Mouse (Mus musculus) embryonic facial prominence, embryonic 10.5 days (tissue): ENCODE measurements around the gene Irf2. TPM values are rescaled to one million over a fixed set of nuclear protein-coding genes. Genes with fewer than 3 reads are reported as not detected.

Source experiments
- DNase-seq: peaks from one replicate; pipeline ENCODE4 v3.0.0-alpha.2; 2017; ENCODE audit warnings: low spot score
- H3K27ac ChIP-seq: fragments of 300-500 bp; sonication (generic); replicated peaks from 2 replicates; pipeline ENCODE4 v1.5.1; 2016; ENCODE audit warnings: mild to moderate bottlenecking
- H3K27me3 ChIP-seq: fragments of 300-500 bp; sonication (generic); replicated peaks from 2 replicates; pipeline ENCODE4 v1.6.1; 2016; ENCODE audit warnings: low read depth, mild to moderate bottlenecking; ENCODE audit not compliant: poor library complexity, severe bottlenecking
- H3K36me3 ChIP-seq: fragments of 300-500 bp; sonication (generic); replicated peaks from 2 replicates; pipeline ENCODE4 v1.6.1; 2016; ENCODE audit warnings: mild to moderate bottlenecking, moderate library complexity
- H3K4me1 ChIP-seq: fragments of 300-500 bp; sonication (generic); 2 replicates; pipeline ENCODE4 v1.6.1; 2016
- H3K4me3 ChIP-seq: fragments of 300-500 bp; sonication (generic); 2 replicates; pipeline ENCODE4 v1.5.1; 2016; ENCODE audit warnings: mild to moderate bottlenecking, moderate library complexity
- H3K9me3 ChIP-seq: fragments of 300-500 bp; sonication (generic); 2 replicates; pipeline ENCODE4 v1.6.1; 2016; ENCODE audit warnings: mild to moderate bottlenecking
- WGBS: fragments of 180-500 bp; shearing (Covaris S2); methylation state at CpG from one replicate; pipeline ENCODE4 v1.1.7; 2016; 5-methylcytosine and 5-hydroxymethylcytosine counted together
- polyA plus RNA-seq: library from polyadenylated mRNA; unstranded; fragments of >200 nt; fragmentation: Nextera tagmentation; extraction: Ambion mirVana; gene quantifications from 2 replicates; pipeline ENCODE4 v1.2.1, GENCODE M21; 2016

Gene Irf2
- polyA plus RNA-seq, 1 experiment from 2014 or later: 9.7 TPM

DNA sequence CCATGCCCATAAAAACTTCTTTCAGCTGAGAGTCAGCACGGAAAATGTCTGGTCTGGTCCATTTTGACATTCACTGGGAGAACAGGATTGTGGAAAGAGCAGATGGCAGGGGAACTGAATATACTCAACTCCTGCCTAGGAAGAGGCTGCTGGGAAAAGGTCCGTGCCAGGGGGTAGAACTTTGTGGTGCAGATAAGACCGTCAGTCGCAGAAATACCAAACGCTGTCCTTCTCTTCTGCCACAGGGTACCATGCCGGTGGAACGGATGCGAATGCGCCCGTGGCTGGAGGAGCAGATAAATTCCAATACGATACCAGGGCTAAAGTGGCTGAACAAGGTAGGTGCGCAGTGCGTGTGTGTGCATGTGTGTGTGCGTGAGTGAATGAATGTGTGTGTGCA, 53.7 kb downstream of the Irf2 start:
- WGBS: 96% methylated on average over 14 of the region's 14 CpGs
- Histone ChIP-seq H3K4me3 (no peak overlapping the region), H3K9me3 (0 out of 2 replicates have a peak, but pooled peaks cover 3% of the 10 kb centered on the region)

DNA sequence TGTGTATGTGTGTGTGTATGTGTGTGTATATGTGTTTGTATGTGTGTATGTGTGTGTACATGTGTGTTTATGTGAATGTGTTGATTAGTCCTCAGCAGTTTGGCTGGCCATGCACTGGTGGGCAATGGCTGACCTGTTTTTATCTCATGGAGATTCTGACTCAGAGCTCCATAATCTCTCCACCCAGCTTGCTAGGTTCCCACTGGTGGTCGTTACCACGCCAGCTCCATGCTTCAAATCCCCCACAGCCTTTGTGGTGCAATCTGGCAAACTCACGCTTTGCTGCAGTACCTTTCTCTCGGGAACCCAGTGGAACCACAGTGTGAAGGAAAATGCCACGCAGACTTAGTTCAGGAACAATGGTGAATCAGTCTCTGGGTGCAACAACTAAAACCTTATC, 54.8 kb downstream of the Irf2 start:
- no peaks in the 10 kb centered on the region for H3K27me3 ChIP-seq
- no peak overlapping the region for H3K27ac ChIP-seq
- 88% methylated on average over 5 of the region's 5 CpGs for WGBS
- H3K4me3 ChIP-seq: no peak overlapping the region
- no peaks in the 10 kb centered on the region for H3K9me3 ChIP-seq
- H3K36me3 ChIP-seq: peaks cover 27% of the 10 kb centered on the region
- 0 out of 2 replicates have a peak, but pooled peaks cover 2% of the 10 kb centered on the region for H3K4me1 ChIP-seq
- no peak for DNase-seq

More for the DNA sequence above, 53.7 kb downstream of the Irf2 start:
- no peak overlapping the region for H3K27ac ChIP-seq
- no peak for DNase-seq
- H3K27me3 ChIP-seq: no peaks in the 10 kb centered on the region
- H3K4me1 ChIP-seq: 0 out of 2 replicates have a peak, but pooled peaks cover 2% of the 10 kb centered on the region
- H3K36me3 ChIP-seq: peaks cover 23% of the 10 kb centered on the region

DNA sequence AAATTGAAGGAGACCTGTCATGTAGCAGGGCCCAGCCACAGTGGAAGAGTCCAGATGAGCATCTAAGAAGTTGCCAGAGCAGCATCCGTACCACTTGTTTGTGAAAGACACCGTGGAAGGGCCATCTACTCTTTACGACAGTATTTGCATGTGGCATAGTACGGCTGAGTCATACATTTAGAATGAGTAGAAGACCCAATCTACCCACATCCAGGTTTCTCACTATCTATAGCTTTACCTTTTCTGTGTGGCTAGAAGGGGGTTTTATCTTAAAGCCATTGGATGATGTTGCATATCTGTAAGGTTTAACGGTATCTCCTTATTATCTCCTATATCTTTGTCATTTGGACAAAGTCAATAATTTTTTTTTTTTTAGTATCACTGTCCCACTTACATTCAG, 59.7 kb downstream of the Irf2 start:
- Histone ChIP-seq H3K27me3 (no peaks in the 10 kb centered on the region), H3K4me1 (no peaks in the 10 kb centered on the region), H3K27ac (no peak overlapping the region), H3K9me3 (no peaks in the 10 kb centered on the region), H3K36me3 (peaks cover 26% of the 10 kb centered on the region), H3K4me3 (no peak overlapping the region)
- 96% methylated on average over 5 of the region's 5 CpGs for WGBS
- no peak for DNase-seq

DNA sequence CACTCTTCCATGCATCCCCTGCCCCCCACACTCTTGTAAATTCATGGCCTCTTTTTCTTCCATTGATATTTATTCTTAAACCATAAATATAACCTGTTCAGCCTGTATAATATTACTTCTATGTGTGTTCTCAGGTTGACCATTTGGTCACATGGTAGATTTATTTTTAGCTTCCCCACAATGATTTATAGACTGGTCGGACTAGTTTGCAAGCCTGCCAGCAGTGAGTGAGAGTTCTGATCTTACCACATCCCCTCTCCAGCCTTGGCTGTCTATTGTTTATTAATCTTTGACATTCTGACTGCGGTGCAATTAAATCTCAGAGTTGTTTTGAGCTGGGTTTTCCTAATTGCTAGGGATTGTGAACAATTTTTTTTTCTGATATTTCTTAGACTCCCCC, 60.2 kb downstream of the Irf2 start:
- Histone ChIP-seq H3K27ac (no peak overlapping the region), H3K9me3 (no peaks in the 10 kb centered on the region), H3K27me3 (no peaks in the 10 kb centered on the region), H3K4me1 (no peaks in the 10 kb centered on the region), H3K36me3 (peaks cover 21% of the 10 kb centered on the region), H3K4me3 (no peak overlapping the region)
- 84% methylated on average over 2 of the region's 2 CpGs for WGBS
- DNase-seq: no peak

DNA sequence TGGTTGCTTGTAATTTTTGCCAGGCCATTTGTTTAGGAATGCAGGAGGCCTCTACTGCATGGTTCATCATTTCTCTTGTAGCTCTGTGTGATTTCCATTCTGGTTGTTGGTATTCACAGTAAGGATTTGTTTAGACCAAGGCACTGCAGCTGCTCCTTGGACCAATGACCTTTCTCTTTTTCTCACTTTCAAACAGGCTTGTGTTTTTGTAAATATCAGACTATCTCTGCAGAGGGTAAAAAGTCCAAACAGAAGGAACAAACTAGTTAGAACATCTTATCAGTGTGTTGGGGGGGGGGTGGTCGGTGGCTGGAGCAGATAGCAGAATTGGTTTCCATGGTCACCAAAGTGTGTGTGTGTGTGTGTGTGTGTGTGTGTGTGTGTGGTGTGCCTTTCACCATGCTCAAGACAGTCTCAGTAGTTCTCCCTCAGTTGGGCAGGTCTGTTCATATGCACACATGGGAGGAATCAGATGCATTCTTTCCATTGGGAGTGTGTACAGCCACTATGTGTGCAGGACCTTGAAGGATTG, 61.7 kb downstream of the Irf2 start:
- Histone ChIP-seq H3K4me1 (no peaks in the 10 kb centered on the region), H3K36me3 (peaks cover 25% of the 10 kb centered on the region), H3K9me3 (no peaks in the 10 kb centered on the region; the same call in 1 of the 2 replicates), H3K27ac (no peak overlapping the region), H3K27me3 (no peaks in the 10 kb centered on the region), H3K4me3 (no peak overlapping the region)
- no peak for DNase-seq
- WGBS: 82% methylated on average over 1 of the region's 1 CpGs

DNA sequence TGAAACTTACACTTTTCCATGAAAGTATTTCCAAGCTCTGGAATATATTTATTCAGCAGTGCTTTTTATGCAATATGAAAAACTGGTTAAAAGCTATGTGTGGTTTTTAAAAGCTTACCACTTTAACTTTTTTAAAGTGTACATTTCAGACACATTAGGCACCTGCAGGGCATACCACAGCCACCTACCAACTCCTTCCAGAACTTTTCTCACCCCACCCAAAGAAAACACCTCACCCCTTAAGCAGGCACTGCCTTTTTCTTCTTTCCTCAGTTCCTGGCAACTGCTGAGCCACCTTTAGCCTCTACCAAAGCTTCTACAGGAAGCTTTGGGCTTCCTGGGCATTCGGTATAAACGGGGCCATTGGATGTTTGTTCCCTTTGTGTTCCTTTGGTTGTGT, 62.5 kb downstream of the Irf2 start:
- H3K36me3 ChIP-seq: peaks cover 29% of the 10 kb centered on the region
- no peaks in the 10 kb centered on the region for H3K4me1 ChIP-seq
- H3K27me3 ChIP-seq: no peaks in the 10 kb centered on the region
- H3K9me3 ChIP-seq: peaks cover 6% of the 10 kb centered on the region; the same call in 1 of the 2 replicates
- no peak for DNase-seq
- H3K4me3 ChIP-seq: no peak overlapping the region
- no peak overlapping the region for H3K27ac ChIP-seq
- 86% methylated on average over 2 of the region's 2 CpGs for WGBS

DNA sequence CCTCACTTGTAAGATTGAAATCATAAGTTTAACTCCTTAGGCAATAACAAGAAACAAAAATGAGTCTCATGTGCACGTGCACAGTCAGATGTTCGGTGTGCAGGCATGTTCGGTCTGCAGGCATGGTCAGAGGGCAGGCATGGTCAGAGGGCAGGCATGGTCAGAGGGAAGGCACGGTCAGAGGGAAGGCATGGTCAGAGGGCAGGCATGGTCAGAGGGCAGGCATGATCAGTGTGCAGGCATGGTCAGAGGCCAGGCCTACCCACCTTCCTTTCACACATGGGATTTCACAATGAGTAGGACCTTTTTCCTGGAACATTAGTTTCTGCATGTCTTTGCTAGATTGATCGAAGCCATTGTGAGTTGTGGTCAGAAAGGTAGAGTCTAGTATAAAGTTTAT, 65.2 kb downstream of the Irf2 start:
- peaks cover 6% of the 10 kb centered on the region; the same call in 1 of the 2 replicates for H3K9me3 ChIP-seq
- 89% methylated on average over 5 of the region's 5 CpGs for WGBS
- no peak for DNase-seq
- peaks cover 31% of the 10 kb centered on the region for H3K36me3 ChIP-seq
- no peaks in the 10 kb centered on the region for H3K27me3 ChIP-seq
- H3K4me1 ChIP-seq: no peaks in the 10 kb centered on the region
- H3K27ac ChIP-seq: no peak overlapping the region
- no peak overlapping the region for H3K4me3 ChIP-seq

DNA sequence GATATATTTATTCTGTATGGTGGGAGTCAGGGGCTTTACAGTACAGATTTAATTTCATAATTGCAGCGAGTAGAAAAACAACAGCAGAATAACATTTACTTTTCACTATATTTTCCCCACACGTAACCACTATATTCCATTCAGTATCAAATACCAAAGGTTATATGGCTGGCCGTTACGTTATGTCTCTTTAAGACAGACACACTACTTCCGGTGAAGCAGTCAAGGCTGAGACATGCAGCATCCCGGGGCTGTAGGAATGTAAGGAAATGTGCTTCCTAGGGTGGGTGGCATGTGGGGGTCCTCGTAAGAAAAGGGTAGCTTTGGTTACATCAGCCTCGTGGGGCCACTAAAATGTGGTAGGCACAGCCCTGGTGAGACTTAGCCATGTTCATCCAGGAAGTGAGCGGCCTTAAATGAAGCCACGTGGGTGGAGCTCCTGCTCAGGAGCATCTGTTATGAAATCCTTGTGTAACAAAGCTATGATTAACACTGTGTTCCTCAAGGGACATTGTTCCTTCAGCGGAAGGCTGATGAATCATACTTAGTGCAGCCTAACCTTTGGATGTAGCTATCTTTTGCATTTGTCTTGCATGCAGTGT, 71.6 kb downstream of the Irf2 start:
- DNase-seq: no peak
- Histone ChIP-seq H3K36me3 (peaks cover 31% of the 10 kb centered on the region), H3K27me3 (no peaks in the 10 kb centered on the region), H3K9me3 (peaks cover 6% of the 10 kb centered on the region; the same call in 1 of the 2 replicates), H3K4me1 (no peaks in the 10 kb centered on the region), H3K4me3 (no peak overlapping the region), H3K27ac (no peak overlapping the region)
- 88% methylated on average over 11 of the region's 11 CpGs for WGBS

DNA sequence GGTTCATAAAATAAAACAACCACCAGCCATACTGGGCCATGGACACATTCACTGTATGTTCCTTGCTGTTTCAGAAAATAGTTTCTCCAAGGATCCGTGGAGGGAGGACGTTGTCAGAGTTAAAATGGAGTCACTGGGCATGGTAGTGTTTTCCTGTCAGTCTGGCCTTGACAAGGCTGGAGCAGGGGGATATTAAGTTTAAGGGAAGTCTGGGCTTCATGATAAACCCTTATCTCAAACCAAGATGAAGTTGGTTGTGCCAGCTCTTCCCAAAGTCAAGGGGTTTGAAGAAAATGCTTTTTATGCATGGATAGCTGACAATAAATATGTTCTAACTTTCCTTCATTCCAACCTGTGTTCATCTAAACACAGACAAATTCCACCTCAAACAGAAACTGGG, 72.4 kb downstream of the Irf2 start:
- Histone ChIP-seq H3K4me1 (no peaks in the 10 kb centered on the region), H3K36me3 (peaks cover 29% of the 10 kb centered on the region)
- 89% methylated on average over 2 of the region's 2 CpGs for WGBS

DNA sequence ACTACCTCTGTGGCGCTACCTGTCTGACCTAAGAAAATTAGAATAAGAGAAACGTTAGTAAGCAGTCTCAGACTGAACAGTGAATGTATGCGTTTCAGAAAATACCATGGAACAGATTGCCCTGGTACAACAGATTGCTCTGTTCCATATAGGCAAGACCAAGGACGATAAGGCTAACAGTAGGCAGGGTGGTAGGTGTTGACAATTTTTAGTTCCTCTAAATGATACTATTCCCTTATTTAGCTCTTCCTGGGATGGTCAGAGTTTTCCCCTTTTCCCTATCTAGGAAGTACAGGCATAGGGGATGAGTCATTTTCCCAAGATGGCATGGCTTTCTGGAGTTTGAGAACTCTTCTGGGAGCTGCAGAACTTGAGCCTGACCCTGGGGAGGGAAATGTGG, 73.4 kb downstream of the Irf2 start:
- DNase-seq: no peak
- WGBS: 90% methylated on average over 4 of the region's 4 CpGs
- no peaks in the 10 kb centered on the region for H3K9me3 ChIP-seq
- peaks cover 19% of the 10 kb centered on the region for H3K36me3 ChIP-seq
- peaks cover 4% of the 10 kb centered on the region for H3K4me1 ChIP-seq
- no peak overlapping the region for H3K4me3 ChIP-seq
- no peak overlapping the region for H3K27ac ChIP-seq
- H3K27me3 ChIP-seq: no peaks in the 10 kb centered on the region

More for the DNA sequence above, 72.4 kb downstream of the Irf2 start:
- H3K4me3 ChIP-seq: no peak overlapping the region
- H3K27me3 ChIP-seq: no peaks in the 10 kb centered on the region
- no peak for DNase-seq
- H3K27ac ChIP-seq: no peak overlapping the region
- H3K9me3 ChIP-seq: no peaks in the 10 kb centered on the region; the same call in 1 of the 2 replicates

DNA sequence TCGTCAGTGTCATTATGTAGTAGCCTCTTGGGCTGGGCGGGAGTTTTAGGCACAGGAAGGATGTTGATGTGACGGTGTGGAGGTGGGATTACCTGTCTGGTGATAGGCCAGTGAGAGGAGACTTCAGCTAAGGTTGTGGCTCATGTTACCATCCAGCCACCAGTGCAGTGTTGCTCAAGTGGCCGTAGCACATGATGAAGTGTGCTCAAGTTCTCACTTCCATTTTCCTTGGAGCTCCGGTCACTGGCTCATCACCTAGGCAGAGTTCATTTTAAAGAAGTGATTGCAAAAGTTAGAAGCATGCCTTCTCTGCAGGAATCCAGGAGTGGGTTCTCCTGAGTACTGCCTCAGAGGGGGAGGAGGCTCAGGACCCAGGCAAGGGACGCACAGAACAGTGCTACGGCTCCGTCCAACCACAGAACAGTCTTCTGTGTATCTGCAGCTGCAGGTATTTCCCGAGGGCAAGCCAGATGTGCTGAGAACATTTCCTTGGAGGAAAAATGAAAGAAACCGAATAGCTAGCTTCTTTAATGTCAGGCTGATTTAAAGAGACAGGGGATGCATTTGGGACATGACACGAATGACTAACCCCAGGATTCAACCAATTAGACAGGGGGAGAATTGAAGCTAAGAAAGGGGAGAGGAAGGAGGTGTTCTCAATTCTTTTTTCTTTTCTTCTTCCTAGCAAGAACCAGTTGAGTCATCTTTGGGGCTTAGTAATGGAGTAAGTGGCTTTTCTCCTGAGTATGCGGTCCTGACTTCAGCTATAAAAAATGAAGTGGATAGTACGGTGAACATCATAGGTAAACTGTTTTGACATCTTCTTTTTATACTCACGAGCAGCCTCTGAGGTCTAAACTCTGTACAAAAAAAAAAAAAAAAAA, 78.8 kb downstream of the Irf2 start:
- H3K27ac ChIP-seq: no peak overlapping the region

DNA sequence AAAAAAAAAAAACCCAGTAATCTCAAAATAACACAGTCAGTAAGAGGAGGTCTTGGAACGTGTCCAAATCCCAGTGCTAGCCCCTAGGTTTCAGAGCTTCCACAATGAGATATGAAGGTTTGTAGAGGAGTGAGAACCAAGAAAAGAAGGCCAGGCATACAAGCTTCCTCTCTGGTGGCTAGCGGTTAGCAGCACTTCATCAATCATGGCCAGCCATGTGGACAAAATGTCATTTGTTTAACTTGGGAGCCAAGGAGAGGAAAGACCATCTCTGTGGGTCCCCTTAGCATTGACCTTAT, 79.4 kb downstream of the Irf2 start:
- H3K27me3 ChIP-seq: no peaks in the 10 kb centered on the region
- DNase-seq: no peak
- H3K4me1 ChIP-seq: peaks cover 10% of the 10 kb centered on the region
- WGBS: 85% methylated on average over 2 of the region's 2 CpGs
- H3K36me3 ChIP-seq: peaks cover 25% of the 10 kb centered on the region
- H3K27ac ChIP-seq: no peak overlapping the region
- H3K4me3 ChIP-seq: no peak overlapping the region
- no peaks in the 10 kb centered on the region for H3K9me3 ChIP-seq

More for the DNA sequence above, 78.8 kb downstream of the Irf2 start:
- Histone ChIP-seq H3K36me3 (peaks cover 22% of the 10 kb centered on the region), H3K4me3 (no peak overlapping the region), H3K4me1 (peaks cover 10% of the 10 kb centered on the region), H3K27me3 (no peaks in the 10 kb centered on the region), H3K9me3 (no peaks in the 10 kb centered on the region)
- no peak for DNase-seq
- WGBS: 73% methylated on average over 14 of the region's 14 CpGs
